Mouse (Mus musculus) myocyte (in vitro differentiated cells): ENCODE measurements around the gene Nr3c2.

Source experiments
- E2F4 ChIP-seq: IDR thresholded peaks from one replicate; pipeline ENCODE4 v1.6.1; 2011; ENCODE audit warnings: mild to moderate bottlenecking, control low read depth, moderate library complexity; ENCODE audit not compliant: insufficient read depth
- MAX ChIP-seq: IDR thresholded peaks from one replicate; pipeline ENCODE4 v1.6.1; 2011; ENCODE audit warnings: low read depth, mild to moderate bottlenecking, control low read depth
- MYOD1 ChIP-seq, 3 experiments: IDR thresholded peaks; one replicate each; pipeline ENCODE4 v1.6.1; 2011; ENCODE audit warnings: control low read depth in 2 of 3, low read depth in 2 of 3, mild to moderate bottlenecking in 2 of 3, moderate library complexity in 1 of 3; ENCODE audit not compliant: insufficient read length in 2 of 3, control insufficient read depth in 1 of 3
- MYOG ChIP-seq, 3 experiments: IDR thresholded peaks; one replicate each; pipeline ENCODE4 v1.6.1; 2011; ENCODE audit warnings: control low read depth in 2 of 3, low read depth in 2 of 3, mild to moderate bottlenecking in 2 of 3; ENCODE audit not compliant: insufficient read length in 2 of 3, control insufficient read depth in 1 of 3, insufficient read depth in 1 of 3
- POLR2A ChIP-seq: IDR thresholded peaks from one replicate; pipeline ENCODE4 v1.6.1; 2011; ENCODE audit warnings: low read depth, mild to moderate bottlenecking, control low read depth, moderate library complexity; ENCODE audit not compliant: insufficient read length
- POLR2AphosphoS2 ChIP-seq: IDR thresholded peaks from one replicate; pipeline ENCODE4 v1.6.1; 2011; ENCODE audit warnings: low read depth, control low read depth; ENCODE audit not compliant: insufficient read length
- REST ChIP-seq: IDR thresholded peaks from one replicate; pipeline ENCODE4 v1.6.1; 2011; ENCODE audit warnings: mild to moderate bottlenecking, control low read depth, moderate library complexity; ENCODE audit not compliant: insufficient read depth, insufficient read length
- USF1 ChIP-seq: IDR thresholded peaks from one replicate; pipeline ENCODE4 v1.6.1; 2011; ENCODE audit warnings: low read depth, mild to moderate bottlenecking, control low read depth, moderate library complexity

GRCm38 (mm10) chr8:76899411-76900154 lies at the start of gene Nr3c2:
- TF ChIP-seq POLR2A, result no peak
- no peak for TF ChIP-seq USF1
- TF ChIP-seq E2F4, result no peak
- TF ChIP-seq MAX, result no peak
- no peak for TF ChIP-seq POLR2AphosphoS2
- no peak for TF ChIP-seq REST
- TF ChIP-seq MYOG (IDR thresholded peaks at IDR 0.05; ENCODE audit: control insufficient read depth in 1 of 3, insufficient read depth in 1 of 3, insufficient read length in 2 of 3, low read depth in 2 of 3), result no peak
- no peak for TF ChIP-seq MYOD1 (IDR thresholded peaks at IDR 0.05; ENCODE audit: control insufficient read depth in 1 of 3, insufficient read length in 2 of 3, low read depth in 2 of 3)
